In the genomic region with DNA sequence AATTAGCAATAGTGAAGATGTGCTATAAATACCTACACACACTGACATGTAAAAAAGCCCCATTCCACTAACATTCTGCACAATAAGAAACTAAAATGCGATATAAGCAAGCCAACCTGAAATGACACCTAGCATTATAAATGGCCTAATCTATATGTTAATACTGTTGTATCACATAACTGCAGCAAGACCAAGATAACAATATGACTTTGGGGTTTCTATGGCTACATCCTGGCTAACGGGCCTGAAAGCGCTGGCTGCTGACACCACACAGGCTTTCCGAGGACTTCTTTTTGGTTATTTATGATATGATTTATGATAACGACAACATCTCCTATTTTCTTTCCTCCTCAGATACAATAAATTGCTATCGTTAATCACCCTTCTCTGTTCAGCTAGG, we compare ENCODE assay signal across 14 mouse cellular contexts.
"Had no signal": no experiment of that assay in that cellular context is flagged by ENCODE, and none has a peak within 500 bp of the region (broad histone marks: within the 10 kb centered on the region; RNA-seq: fewer than 3 reads in every experiment).

No protein-coding gene starts in this region.

- H3K36me3 ChIP-seq: limb, embryonic 13.5 days; neural tube, embryonic 13.5 days had no signal

- DNase-seq: kidney, adult 11 months; kidney, adult 9 months; kidney, postnatal 10 days; kidney, postnatal 4 days; left cerebral cortex, postnatal 4 days; lung, adult 18-20 months; lung, postnatal 36 days; right cerebral cortex, adult 18-20 months; right cerebral cortex, postnatal 25 days; thymus, postnatal 4 days had no signal

- H3K4me2 ChIP-seq: limb, embryonic 13.5 days; neural tube, embryonic 13.5 days had no signal

- H3K27me3 ChIP-seq: limb, embryonic 13.5 days; neural tube, embryonic 13.5 days had no signal

- H3K4me3 ChIP-seq: limb, embryonic 13.5 days; myocyte; neural tube, embryonic 13.5 days had no signal

- H3K27ac ChIP-seq: limb, embryonic 13.5 days; liver, embryonic 14.5 days had no signal

- H3K9me3 ChIP-seq: limb, embryonic 13.5 days; neural tube, embryonic 13.5 days had no signal

- H3K9ac ChIP-seq: limb, embryonic 13.5 days; liver, embryonic 14.5 days; neural tube, embryonic 13.5 days had no signal
